Mouse (Mus musculus) MEL (cell line): ENCODE measurements at regions not wholly inside any gene's neighbourhood (a gene's known extent, or its start where the extent isn't known, plus 50 kb on each side); places are given as distances from the start of the nearest gene placed in this dataset.

Experiments
- DNase-seq: peaks from one replicate; pipeline ENCODE4 v3.0.0; 2011; ENCODE audit warnings: low read depth, low spot score
- H3K27ac ChIP-seq: 2 replicates; pipeline ENCODE4 v1.5.1; 2012; ENCODE audit warnings: low read depth, mild to moderate bottlenecking, control low read depth, low read length, moderate library complexity; ENCODE audit not compliant: control insufficient read depth
- H3K27me3 ChIP-seq, 2 experiments: fragments of 150-350 bp in 1 of 2; sonication (generic) in 1 of 2; 2 replicates each; pipeline ENCODE4 v1.6.1; 2012; ENCODE audit warnings: low read length in 2 of 2, mild to moderate bottlenecking in 2 of 2, improper control_type of control experiment in 1 of 2, moderate library complexity in 1 of 2; ENCODE audit not compliant: insufficient read depth in 2 of 2, control insufficient read depth in 1 of 2
- H3K36me3 ChIP-seq, 2 experiments: 2 replicates each; pipeline ENCODE4 v1.6.1; 2012 to 2014; ENCODE audit warnings: low read length in 2 of 2, improper control_type of control experiment in 1 of 2, inconsistent platforms in 1 of 2, mild to moderate bottlenecking in 1 of 2; ENCODE audit not compliant: insufficient read depth in 2 of 2, control insufficient read depth in 1 of 2
- H3K4me1 ChIP-seq, 2 experiments: fragments of 150-350 bp in 1 of 2; sonication (generic) in 1 of 2; 2 replicates each; pipeline ENCODE4 v1.6.1; 2012; ENCODE audit warnings: low read length in 2 of 2, improper control_type of control experiment in 1 of 2, mild to moderate bottlenecking in 1 of 2; ENCODE audit not compliant: insufficient read depth in 2 of 2, control insufficient read depth in 1 of 2
- H3K4me3 ChIP-seq, 2 experiments: fragments of 150-350 bp in 1 of 2; sonication (generic) in 1 of 2; 2 replicates each; pipeline ENCODE4 v1.5.1; 2012; ENCODE audit warnings: low read depth in 2 of 2, low read length in 2 of 2, mild to moderate bottlenecking in 2 of 2, moderate library complexity in 2 of 2, control low read depth in 1 of 2, improper control_type of control experiment in 1 of 2; ENCODE audit not compliant: control insufficient read depth in 1 of 2, insufficient read depth in 1 of 2
- H3K79me2 ChIP-seq: 2 replicates; pipeline ENCODE4 v1.6.1; 2012; ENCODE audit warnings: mild to moderate bottlenecking, low read length, moderate library complexity; ENCODE audit not compliant: control insufficient read depth, poor library complexity, insufficient read depth
- H3K9ac ChIP-seq: 2 replicates; pipeline ENCODE4 v1.6.1; 2012; ENCODE audit warnings: low read depth, mild to moderate bottlenecking, control low read depth, low read length, moderate library complexity; ENCODE audit not compliant: control insufficient read depth, poor library complexity, severe bottlenecking
- H3K9me3 ChIP-seq: fragments of 150-350 bp; sonication (generic); replicated peaks from 2 replicates; pipeline ENCODE4 v1.6.1; 2012; ENCODE audit warnings: mild to moderate bottlenecking, low read length, improper control_type of control experiment, moderate library complexity; ENCODE audit not compliant: insufficient read depth
- BHLHE40 ChIP-seq: IDR thresholded peaks from 2 replicates; pipeline ENCODE4 v1.6.1; 2012; ENCODE audit warnings: low read depth, mild to moderate bottlenecking, inconsistent platforms, low read length, improper control_type of control experiment, borderline replicate concordance
- CHD1 ChIP-seq: IDR thresholded peaks from 2 replicates; pipeline ENCODE4 v1.6.1; 2012; ENCODE audit warnings: low read depth, mild to moderate bottlenecking, inconsistent platforms, low read length, improper control_type of control experiment
- ELF1 ChIP-seq: IDR thresholded peaks from 2 replicates; pipeline ENCODE4 v1.6.1; 2014; ENCODE audit warnings: low read depth, mild to moderate bottlenecking, inconsistent platforms, low read length, improper control_type of control experiment, moderate library complexity
- EP300 ChIP-seq, 2 experiments: IDR thresholded peaks; 2 replicates each; pipeline ENCODE4 v1.6.1; 2011; ENCODE audit warnings: improper control_type of control experiment in 2 of 2, low read length in 2 of 2, low read depth in 1 of 2, mild to moderate bottlenecking in 1 of 2
- ETS1 ChIP-seq: IDR thresholded peaks from 2 replicates; pipeline ENCODE4 v1.6.1; 2012; ENCODE audit warnings: low read depth, mild to moderate bottlenecking, inconsistent platforms, low read length, improper control_type of control experiment, moderate library complexity
- GATA1 ChIP-seq: IDR thresholded peaks from 2 replicates; pipeline ENCODE4 v1.6.1; 2011; ENCODE audit warnings: low read depth, low read length, improper control_type of control experiment
- KAT2A ChIP-seq: conservative IDR thresholded peaks from 2 replicates; pipeline ENCODE4 v1.6.1; 2012; ENCODE audit warnings: low read depth, low read length, improper control_type of control experiment, inconsistent platforms
- MAFK ChIP-seq: IDR thresholded peaks from 2 replicates; pipeline ENCODE4 v1.6.1; 2011; ENCODE audit warnings: low read depth, mild to moderate bottlenecking, low read length, improper control_type of control experiment, borderline replicate concordance
- MEF2A ChIP-seq: IDR thresholded peaks from 2 replicates; pipeline ENCODE4 v1.6.1; 2014; ENCODE audit warnings: low read depth, mild to moderate bottlenecking, inconsistent platforms, low read length, improper control_type of control experiment; ENCODE audit not compliant: poor library complexity, insufficient replicate concordance, severe bottlenecking; ENCODE audit errors: extremely low read depth
- MYC ChIP-seq: IDR thresholded peaks from 2 replicates; pipeline ENCODE4 v1.6.1; 2011; ENCODE audit warnings: low read depth, mild to moderate bottlenecking, low read length, improper control_type of control experiment, moderate library complexity
- NRF1 ChIP-seq: IDR thresholded peaks from 2 replicates; pipeline ENCODE4 v1.6.1; 2014; ENCODE audit warnings: low read depth, mild to moderate bottlenecking, inconsistent platforms, low read length, improper control_type of control experiment, moderate library complexity; ENCODE audit not compliant: poor library complexity, insufficient read depth, severe bottlenecking
- RCOR1 ChIP-seq: IDR thresholded peaks from 2 replicates; pipeline ENCODE4 v1.6.1; 2012; ENCODE audit warnings: low read depth, mild to moderate bottlenecking, inconsistent platforms, low read length, improper control_type of control experiment
- SIN3A ChIP-seq: IDR thresholded peaks from 2 replicates; pipeline ENCODE4 v1.6.1; 2012; ENCODE audit warnings: low read length, improper control_type of control experiment, inconsistent platforms
- SMC3 ChIP-seq: IDR thresholded peaks from 2 replicates; pipeline ENCODE4 v1.6.1; 2011; ENCODE audit warnings: low read depth, low read length, improper control_type of control experiment
- TAL1 ChIP-seq: IDR thresholded peaks from 2 replicates; pipeline ENCODE4 v1.6.1; 2012; ENCODE audit warnings: mild to moderate bottlenecking, inconsistent platforms, low read length, moderate library complexity, mixed read lengths
- TBP ChIP-seq: IDR thresholded peaks from 2 replicates; pipeline ENCODE4 v1.8.0; 2011; ENCODE audit warnings: low read depth, low read length, improper control_type of control experiment
- TCF12 ChIP-seq: IDR thresholded peaks from 2 replicates; pipeline ENCODE4 v1.6.1; 2014; ENCODE audit warnings: low read depth, mild to moderate bottlenecking, inconsistent platforms, low read length, improper control_type of control experiment, moderate library complexity
- ZC3H11A ChIP-seq: IDR thresholded peaks from 2 replicates; pipeline ENCODE4 v1.6.1; 2012; ENCODE audit warnings: low read depth, mild to moderate bottlenecking, inconsistent platforms, low read length, improper control_type of control experiment
- ZMIZ1 ChIP-seq: IDR thresholded peaks from 2 replicates; pipeline ENCODE4 v1.6.1; 2012; ENCODE audit warnings: low read depth, mild to moderate bottlenecking, inconsistent platforms, low read length, improper control_type of control experiment, moderate library complexity

- DNase-seq, result peak; percentile 68
- H3K4me1 ChIP-seq, result peaks cover 10 to 35% of the 10 kb centered on the region in 2 experiments
- H3K9me3 ChIP-seq, result no peaks in the 10 kb centered on the region
- H3K27me3 ChIP-seq, result no peaks in the 10 kb centered on the region
- TF ChIP-seq NRF1 (no peak), SIN3A (peak; percentile 28; the same call in 1 of the 2 replicates), MEF2A (no peak), ETS1 (peak; percentile 56), RCOR1 (peak; percentile 42; the same call in 1 of the 2 replicates), EP300 (IDR thresholded peaks at IDR 0.05; ENCODE audit: low read depth in 1 of 2, low read length in 2 of 2) (peak; percentile 17 to 61; a peak in 3 of 4 replicates), TAL1 (peak; percentile 24; the same call in 1 of the 2 replicates), CHD1 (no peak), KAT2A (no peak), ELF1 (peak; percentile 52; the same call in 1 of the 2 replicates), TCF12 (peak; percentile 20; the same call in 1 of the 2 replicates), GATA1 (peak; percentile 52), MAFK (no peak)
- no peaks in the 10 kb centered on the region for H3K79me2 ChIP-seq
- H3K9ac ChIP-seq, result no peak overlapping the region
- peaks cover 0 to 37% of the 10 kb centered on the region in 2 experiments; a peak in 2 of 4 replicates for H3K36me3 ChIP-seq
- 0 out of 2 replicates have a peak overlapping the region, but pooled peaks have one; percentile 13 for H3K27ac ChIP-seq
- no peak overlapping the region for H3K4me3 ChIP-seq
Measured at GRCm38 (mm10) chr10:111073851-111074430, 64.0 kb upstream of the Zdhhc17 start.

GRCm38 (mm10) chr10:111073262-111073661 is 63.3 kb upstream of the Zdhhc17 start:
- Histone ChIP-seq H3K4me1 (peaks cover 10 to 35% of the 10 kb centered on the region in 2 experiments), H3K9me3 (no peaks in the 10 kb centered on the region), H3K27me3 (no peaks in the 10 kb centered on the region), H3K4me3 (no peak overlapping the region), H3K27ac (no peak overlapping the region), H3K36me3 (peaks cover 0 to 35% of the 10 kb centered on the region in 2 experiments; a peak in 2 of 4 replicates), H3K79me2 (no peaks in the 10 kb centered on the region), H3K9ac (no peak overlapping the region)
- no peak for DNase-seq
- 0 out of 2 replicates have a peak, but pooled peaks have one; percentile 16 for TF ChIP-seq GATA1
- no peak for TF ChIP-seq TAL1

- H3K9me3 ChIP-seq, result no peaks in the 10 kb centered on the region
- no peak for DNase-seq
- no peaks in the 10 kb centered on the region for H3K79me2 ChIP-seq
- no peaks in the 10 kb centered on the region for H3K27me3 ChIP-seq
- H3K4me1 ChIP-seq, result peaks cover 10 to 30% of the 10 kb centered on the region in 2 experiments
- TF ChIP-seq BHLHE40 (no peak), TBP (no peak), CHD1 (no peak), MEF2A (no peak), TCF12 (no peak), ZC3H11A (no peak), MYC (no peak), SMC3 (no peak), ZMIZ1 (no peak)
- no peak overlapping the region for H3K9ac ChIP-seq
- H3K4me3 ChIP-seq, result no peak overlapping the region
- peaks cover 0 to 29% of the 10 kb centered on the region in 2 experiments; a peak in 2 of 4 replicates for H3K36me3 ChIP-seq
- H3K27ac ChIP-seq, result no peak overlapping the region
Measured at GRCm38 (mm10) chr10:111072554-111072909, 62.6 kb upstream of the Zdhhc17 start.
